Mouse (Mus musculus) cerebellum, postnatal 4 days (tissue): ENCODE data around the gene Gm9817.
"Not testable (repeated sequence)": the region's sequence is repeated elsewhere in the genome, so short reads cannot be mapped to it uniquely, and the experiment has no call there.

Experiments
- DNase-seq, 2 experiments: peaks; one replicate each; pipeline ENCODE4 v3.0.0; 2022; ENCODE audit warnings: low spot score in 2 of 2, mixed read lengths in 1 of 2

Gm9817 gene

GRCm38 (mm10) chr13:45078392-45078791 is at the start of gene Gm9817:
Gene Gm9817 (plus strand): TSS chr13:45078692.
- not testable (repeated sequence) for DNase-seq

- DNase-seq: no peak
Measured at GRCm38 (mm10) chr13:45029791-45030190, 48.7 kb upstream of the Gm9817 start.

- DNase-seq: peak; percentile 85 to 93
Measured at GRCm38 (mm10) chr13:45030830-45031229, 47.7 kb upstream of the Gm9817 start.

- no peak for DNase-seq
Measured at GRCm38 (mm10) chr13:45031314-45031713, 47.2 kb upstream of the Gm9817 start.

- no peak for DNase-seq
Measured at GRCm38 (mm10) chr13:45031748-45032147, 46.7 kb upstream of the Gm9817 start.

GRCm38 (mm10) chr13:45032484-45032883 is 46.0 kb upstream of the Gm9817 start:
- DNase-seq: no peak

GRCm38 (mm10) chr13:45033360-45033759 is 45.1 kb upstream of the Gm9817 start:
- DNase-seq: no peak

GRCm38 (mm10) chr13:45034759-45035158 is 43.7 kb upstream of the Gm9817 start:
- no peak for DNase-seq

GRCm38 (mm10) chr13:45036417-45036816 is 42.1 kb upstream of the Gm9817 start:
- DNase-seq: no peak

- no peak for DNase-seq
Measured at GRCm38 (mm10) chr13:45040195-45040594, 38.3 kb upstream of the Gm9817 start.

- DNase-seq: no peak
Measured at GRCm38 (mm10) chr13:45040741-45041140, 37.8 kb upstream of the Gm9817 start.

- no peak for DNase-seq
Measured at GRCm38 (mm10) chr13:45043466-45043865, 35.0 kb upstream of the Gm9817 start.

GRCm38 (mm10) chr13:45049261-45050020 is 29.1 kb upstream of the Gm9817 start:
- DNase-seq: no peak

GRCm38 (mm10) chr13:45052805-45053204 is 25.7 kb upstream of the Gm9817 start:
- no peak for DNase-seq

GRCm38 (mm10) chr13:45053843-45054242 is 24.6 kb upstream of the Gm9817 start:
- DNase-seq: no peak

- DNase-seq: peak in 1 of 2 experiments; percentile 6
Measured at GRCm38 (mm10) chr13:45059206-45059605, 19.3 kb upstream of the Gm9817 start.

- DNase-seq: no peak
Measured at GRCm38 (mm10) chr13:45063146-45063545, 15.3 kb upstream of the Gm9817 start.

- DNase-seq: no peak
Measured at GRCm38 (mm10) chr13:45064951-45065350, 13.5 kb upstream of the Gm9817 start.

- DNase-seq: peak in 1 of 2 experiments; percentile 27
Measured at GRCm38 (mm10) chr13:45070366-45070765, 8.1 kb upstream of the Gm9817 start.

- no peak for DNase-seq
Measured at GRCm38 (mm10) chr13:45075012-45075411, 3.5 kb upstream of the Gm9817 start.

GRCm38 (mm10) chr13:45075715-45076114 is 2.8 kb upstream of the Gm9817 start:
- DNase-seq: no peak

GRCm38 (mm10) chr13:45080771-45081170 is 2.3 kb downstream of the Gm9817 start:
- no peak for DNase-seq

- DNase-seq: peak in 1 of 2 experiments; percentile 48
Measured at GRCm38 (mm10) chr13:45083696-45084095, 5.2 kb downstream of the Gm9817 start.

GRCm38 (mm10) chr13:45088796-45089221 is 10.3 kb downstream of the Gm9817 start:
- DNase-seq: no peak
